Mouse (Mus musculus) C2C12 (cell line): ENCODE results near the gene Snap25.

Source experiments
- CTCF ChIP-seq: IDR thresholded peaks from one replicate; pipeline ENCODE4 v1.5.1; 2011; ENCODE audit not compliant: control insufficient read depth, insufficient read depth, insufficient read length
- MYOD1 ChIP-seq: IDR thresholded peaks from one replicate; pipeline ENCODE4 v1.6.1; 2011; ENCODE audit warnings: low read depth; ENCODE audit not compliant: control insufficient read depth, insufficient read length
- MYOG ChIP-seq: IDR thresholded peaks from one replicate; pipeline ENCODE4 v1.6.1; 2011; ENCODE audit not compliant: control insufficient read depth, insufficient read length; ENCODE audit errors: extremely low read depth
- USF1 ChIP-seq: IDR thresholded peaks from one replicate; pipeline ENCODE4 v1.6.1; 2011; ENCODE audit warnings: low read depth, mild to moderate bottlenecking, control low read depth, moderate library complexity

DNA sequence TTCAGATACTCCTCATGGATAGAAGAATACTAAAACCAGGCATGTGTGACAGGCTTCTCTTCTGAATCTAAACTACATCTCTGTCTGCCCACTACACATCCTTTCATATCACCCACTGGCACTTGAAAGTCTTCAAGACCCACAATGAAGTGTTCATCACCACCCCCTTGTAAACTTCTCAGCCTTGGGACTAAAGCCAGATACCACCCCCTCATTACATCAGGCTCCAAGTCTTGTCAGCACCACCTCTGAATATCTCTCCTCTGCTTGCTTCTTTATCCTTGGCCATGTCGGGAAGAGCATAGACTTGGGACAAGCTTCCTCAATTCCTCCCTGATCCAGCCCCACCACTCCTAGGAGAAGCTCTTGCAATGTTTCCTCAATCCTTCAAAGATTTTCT, 83.3 kb downstream of the Snap25 start:
- TF ChIP-seq USF1 (no peak), MYOG (no peak), MYOD1 (no peak), CTCF (no peak)
